Mouse (Mus musculus) heart, embryonic 14.5 days (tissue): ENCODE data around the gene Rtn4rl1. TPM values are rescaled to one million over a fixed set of nuclear protein-coding genes. Genes with fewer than 3 reads are reported as not detected.
"Not testable (repeated sequence)": the region's sequence is repeated elsewhere in the genome, so short reads cannot be mapped to it uniquely, and the experiment has no call there.

Source experiments
- ATAC-seq: fragments of 200-750 bp; cut with Nextera tagmentation; 2 replicates; pipeline ENCODE4 v1.8.0; 2017; ENCODE audit warnings: low read depth, moderate TSS enrichment; ENCODE audit not compliant: insufficient number of reproducible peaks, insufficient read depth, low FRiP score
- H3K27ac ChIP-seq, 2 experiments: fragments of 200-500 bp in 1 of 2; fragments of 300-500 bp in 1 of 2; sonication (generic) in 1 of 2; replicated peaks in 1 of 2; 2 replicates each; pipeline ENCODE4 v1.5.1; 2012 to 2014; ENCODE audit warnings: low read depth in 2 of 2, low read length in 2 of 2, control low read depth in 1 of 2, mild to moderate bottlenecking in 1 of 2, mixed read lengths in 1 of 2; ENCODE audit not compliant: control insufficient read depth in 1 of 2, insufficient read depth in 1 of 2
- H3K27me3 ChIP-seq: fragments of 300-500 bp; sonication (generic); 2 replicates; pipeline ENCODE4 v1.6.1; 2014; ENCODE audit warnings: mild to moderate bottlenecking, low read length, control low read depth; ENCODE audit not compliant: control insufficient read depth, insufficient read depth
- H3K36me3 ChIP-seq: fragments of 300-500 bp; sonication (generic); 2 replicates; pipeline ENCODE4 v1.6.1; 2014; ENCODE audit warnings: mild to moderate bottlenecking, control low read depth, low read length, mixed read lengths; ENCODE audit not compliant: control insufficient read depth, insufficient read depth
- H3K4me1 ChIP-seq, 2 experiments: fragments of 200-500 bp in 1 of 2; fragments of 300-500 bp in 1 of 2; sonication (generic) in 1 of 2; 2 replicates each; pipeline ENCODE4 v1.6.1; 2012 to 2014; ENCODE audit warnings: low read length in 2 of 2, control low read depth in 1 of 2, mixed read lengths in 1 of 2; ENCODE audit not compliant: control insufficient read depth in 2 of 2, insufficient read depth in 2 of 2
- H3K4me2 ChIP-seq: fragments of 300-500 bp; sonication (generic); 2 replicates; pipeline ENCODE4 v1.6.1; 2014; ENCODE audit warnings: mild to moderate bottlenecking, low read length
- H3K4me3 ChIP-seq, 2 experiments: fragments of 200-500 bp in 1 of 2; fragments of 300-500 bp in 1 of 2; sonication (generic) in 1 of 2; 2 replicates each; pipeline ENCODE4 v1.5.1; 2012 to 2014; ENCODE audit warnings: low read length in 2 of 2, mild to moderate bottlenecking in 2 of 2, control low read depth in 1 of 2, low read depth in 1 of 2, moderate library complexity in 1 of 2; ENCODE audit not compliant: control insufficient read depth in 1 of 2, insufficient read depth in 1 of 2
- H3K9ac ChIP-seq: fragments of 300-500 bp; sonication (generic); 2 replicates; pipeline ENCODE4 v1.6.1; 2014; ENCODE audit warnings: mild to moderate bottlenecking, low read length
- H3K9me3 ChIP-seq: fragments of 300-500 bp; sonication (generic); 2 replicates; pipeline ENCODE4 v1.6.1; 2016; ENCODE audit warnings: low read length, control low read depth; ENCODE audit not compliant: control insufficient read depth
- WGBS: fragments of 180-500 bp; shearing (Covaris S2); extraction: QIAGEN DNeasy Blood & Tissue Kit; methylation state at CpG from one replicate; pipeline ENCODE4 v1.1.7; 2014; 5-methylcytosine and 5-hydroxymethylcytosine counted together
- polyA plus RNA-seq: library from polyadenylated mRNA; unstranded; fragments of >200 nt; fragmentation: Nextera tagmentation; extraction: Ambion mirVana; gene quantifications from 2 replicates; pipeline ENCODE4 v1.2.1, GENCODE M21; 2014

Rtn4rl1 gene
- polyA plus RNA-seq, 1 experiment from 2014 or later, result 17.3 TPM

DNA sequence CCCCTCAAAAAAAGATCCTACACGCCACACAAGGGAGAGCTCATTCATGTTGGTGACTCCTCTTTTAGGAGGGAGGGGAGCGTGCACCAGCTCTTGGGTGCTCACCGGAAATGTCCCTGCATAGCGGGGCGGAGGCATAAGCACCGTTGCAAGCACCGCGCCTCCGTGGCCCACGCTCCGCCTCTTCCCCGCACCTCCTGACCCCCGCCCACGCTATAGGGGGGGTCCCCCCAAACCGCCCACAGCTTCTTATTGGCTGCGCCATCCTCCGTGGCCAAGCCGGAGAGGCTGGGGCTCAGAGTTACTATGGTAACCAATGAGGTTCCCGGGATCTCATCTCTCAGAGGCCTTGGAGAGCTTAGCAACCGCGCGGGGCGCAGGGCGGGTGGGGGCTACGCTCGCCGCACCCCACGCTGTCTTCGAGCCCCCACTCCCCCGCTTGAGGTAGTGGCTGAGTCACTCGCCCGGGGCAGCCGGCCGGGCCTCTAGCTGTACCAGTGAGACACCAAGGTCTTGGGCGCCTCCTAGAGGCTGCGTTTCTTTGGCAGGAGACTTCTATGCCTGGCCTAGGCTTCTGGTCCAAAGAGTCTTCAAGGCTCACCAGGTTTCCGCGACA is 23.3 kb upstream of the Rtn4rl1 start:
- Histone ChIP-seq H3K27ac (no peak overlapping the region), H3K4me1 (peaks cover 8 to 66% of the 10 kb centered on the region in 2 experiments; a peak in 3 of 4 replicates)

DNA sequence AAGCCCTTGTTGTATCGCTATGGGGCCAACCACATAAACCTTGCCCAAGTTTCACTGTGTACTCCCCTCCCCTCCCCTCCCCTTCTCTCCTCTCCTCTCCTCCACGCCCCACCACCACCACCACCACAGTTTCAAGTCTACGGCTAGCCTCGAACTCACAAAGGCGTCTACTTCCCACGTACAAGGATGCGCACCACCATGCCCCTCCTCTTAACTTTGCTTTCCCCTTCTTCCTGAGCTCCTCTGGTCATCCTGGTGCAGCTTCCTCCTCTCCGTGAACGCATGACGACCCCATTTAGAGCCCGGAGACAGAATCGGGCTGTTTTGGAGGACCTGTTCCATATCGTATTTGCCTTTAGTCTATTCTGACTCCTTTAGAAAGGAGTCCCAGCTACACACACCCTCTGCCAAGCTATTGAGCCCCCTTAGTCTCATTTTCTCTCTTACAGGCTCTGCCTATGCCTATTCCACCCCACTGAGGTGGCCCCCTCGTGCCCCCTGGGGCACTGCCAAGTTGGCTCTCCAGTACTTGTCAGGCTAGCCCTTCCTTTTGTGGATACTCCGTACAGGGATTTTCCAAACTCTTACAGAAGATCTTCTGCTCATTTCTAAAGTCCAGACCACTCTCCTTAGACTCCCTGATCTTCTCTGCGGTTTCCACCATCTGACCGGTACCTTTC is 22.3 kb upstream of the Rtn4rl1 start:
- 5% methylated on average over 17 of the region's 17 CpGs for WGBS
- Histone ChIP-seq H3K4me3 (peak overlapping the region in 1 of 2 experiments; percentile 66; a peak in 2 of 4 replicates), H3K9me3 (no peaks in the 10 kb centered on the region), H3K36me3 (peaks cover 8% of the 10 kb centered on the region), H3K27ac (no peak overlapping the region), H3K9ac (no peak overlapping the region), H3K4me2 (0 out of 2 replicates have a peak overlapping the region, but pooled peaks have one; percentile 93), H3K27me3 (peaks cover 55% of the 10 kb centered on the region), H3K4me1 (peaks cover 8 to 56% of the 10 kb centered on the region in 2 experiments; a peak in 3 of 4 replicates)
- no peak for ATAC-seq

More for the DNA sequence above, 23.3 kb upstream of the Rtn4rl1 start:
- Histone ChIP-seq H3K9ac (no peak overlapping the region), H3K4me3 (peak overlapping the region; percentile 40 to 65), H3K27me3 (peaks cover 61% of the 10 kb centered on the region), H3K9me3 (no peaks in the 10 kb centered on the region), H3K36me3 (peaks cover 12% of the 10 kb centered on the region; the same call in 1 of the 2 replicates), H3K4me2 (peak overlapping the region; percentile 98)
- ATAC-seq, result peak; percentile 8; the same call in 1 of the 2 replicates
- WGBS, result under 1% methylated on average over 38 of the region's 38 CpGs

DNA sequence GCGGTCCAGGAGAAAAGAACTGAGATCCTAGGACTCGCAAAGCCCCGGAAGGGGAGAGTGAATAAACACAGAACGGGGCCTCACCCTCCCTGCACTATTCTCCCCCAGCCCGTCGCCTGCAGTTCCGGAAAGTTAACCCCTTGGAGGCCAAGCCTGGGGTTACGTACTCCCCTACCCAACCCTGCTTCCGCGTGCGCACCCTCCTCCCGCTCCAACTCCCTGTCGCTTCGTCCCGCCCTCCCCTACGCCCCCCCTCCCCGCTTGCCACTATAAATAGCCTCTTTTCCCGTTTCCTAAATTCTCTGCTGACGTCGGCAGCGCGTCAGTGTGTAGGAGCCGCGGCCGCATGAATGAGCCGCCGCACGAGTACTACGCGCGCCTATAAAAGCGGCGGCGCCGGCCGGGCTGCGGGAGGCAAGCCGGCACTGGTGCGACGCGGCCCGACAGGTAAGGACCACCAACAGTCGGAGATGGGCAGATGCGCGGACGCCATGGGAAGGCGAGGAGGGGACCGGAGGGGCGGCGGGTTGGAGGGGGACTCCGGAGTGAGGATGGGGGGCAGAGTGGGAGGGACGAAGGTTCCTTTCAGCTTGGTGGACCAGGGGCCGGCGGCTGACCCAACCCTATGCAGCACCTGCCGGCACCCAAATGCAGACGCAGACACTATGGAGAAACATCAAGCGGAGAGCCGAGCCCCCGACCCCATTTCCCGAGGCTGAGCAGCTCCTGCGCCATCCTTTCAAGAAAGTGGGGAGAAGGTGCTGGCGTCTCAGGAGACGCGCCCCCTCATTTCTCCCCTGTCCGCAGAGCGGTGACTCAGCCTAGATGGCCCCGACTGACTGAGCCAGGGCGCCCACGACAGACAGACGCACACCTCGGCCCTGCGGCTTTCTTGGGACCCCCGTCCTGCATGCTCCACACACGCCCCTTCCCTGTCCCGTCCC is 21.2 kb upstream of the Rtn4rl1 start:
- Histone ChIP-seq H3K9me3 (no peaks in the 10 kb centered on the region), H3K4me2 (peak overlapping the region; percentile 93), H3K9ac (peak overlapping the region; percentile 27), H3K4me1 (peaks cover 8 to 47% of the 10 kb centered on the region in 2 experiments; a peak in 3 of 4 replicates), H3K36me3 (peaks cover 17% of the 10 kb centered on the region), H3K4me3 (peak overlapping the region; percentile 56 to 66), H3K27ac (no peak overlapping the region), H3K27me3 (peaks cover 48% of the 10 kb centered on the region)
- no peak for ATAC-seq
- under 1% methylated on average over 72 of the region's 75 CpGs for WGBS

DNA sequence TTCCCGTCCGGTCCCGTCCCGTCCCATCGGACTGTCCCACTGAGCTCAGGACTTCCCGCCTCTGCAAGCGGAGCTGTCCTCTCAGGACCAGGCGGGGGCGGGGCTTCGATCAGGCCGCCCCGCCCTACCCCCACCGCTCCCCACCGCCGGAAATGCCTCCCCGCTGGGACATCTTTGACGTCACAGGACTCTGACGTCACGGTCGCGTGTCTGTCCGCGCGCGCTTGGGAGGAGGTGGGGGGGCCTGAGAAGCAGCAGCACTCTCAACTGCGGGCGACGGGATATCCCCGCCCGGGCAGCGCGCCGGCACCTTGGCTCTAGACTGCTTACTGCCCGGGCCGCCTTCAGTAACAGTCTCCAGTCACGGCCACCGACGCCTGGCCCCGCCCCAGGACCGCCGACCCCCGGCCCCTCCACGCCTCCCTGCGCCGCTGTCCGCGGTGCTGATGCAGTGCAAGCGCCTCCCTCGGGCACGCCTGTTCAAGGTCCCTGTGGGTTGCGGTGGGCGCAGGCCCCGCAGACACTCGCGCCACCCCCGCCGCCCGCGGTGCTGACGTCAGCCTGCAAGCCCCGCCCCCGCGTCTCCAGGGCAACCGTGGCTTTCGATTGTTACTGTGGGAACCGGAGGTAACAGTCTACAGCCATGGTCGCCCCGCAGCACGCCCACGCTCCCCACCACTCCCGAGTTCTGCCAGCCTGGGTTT is 20.3 kb upstream of the Rtn4rl1 start:
- Histone ChIP-seq H3K36me3 (peaks cover 20% of the 10 kb centered on the region), H3K4me3 (peak overlapping the region; percentile 56 to 66), H3K4me1 (peaks cover 12 to 47% of the 10 kb centered on the region in 2 experiments; a peak in 3 of 4 replicates), H3K9me3 (no peaks in the 10 kb centered on the region), H3K27me3 (peaks cover 42% of the 10 kb centered on the region), H3K9ac (peak overlapping the region; percentile 38; the same call in 1 of the 2 replicates), H3K27ac (no peak overlapping the region; a peak in 1 of 4 replicates), H3K4me2 (peak overlapping the region; percentile 93)
- under 1% methylated on average over 71 of the region's 71 CpGs for WGBS
- peak; percentile 68 for ATAC-seq

DNA sequence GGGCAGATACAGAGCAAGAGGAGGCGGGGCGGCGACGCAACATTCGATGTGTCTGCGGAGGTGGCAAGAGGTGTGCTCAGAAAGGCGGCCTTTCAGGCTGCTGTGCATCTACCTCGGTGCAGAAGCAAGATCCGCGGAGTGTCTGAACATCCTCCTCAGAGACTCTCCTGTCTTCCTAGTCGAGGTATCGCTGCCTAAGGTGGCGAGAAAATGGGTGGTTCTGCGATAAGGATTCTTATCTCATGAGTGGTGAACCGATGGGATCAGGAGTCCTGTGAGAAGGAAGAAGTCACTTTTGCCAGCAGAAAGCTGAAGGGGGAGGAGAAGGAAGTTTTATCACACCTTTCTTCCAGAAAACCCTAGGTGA is 19.8 kb upstream of the Rtn4rl1 start:
- H3K27ac ChIP-seq, result no peak overlapping the region
- H3K4me3 ChIP-seq, result peak overlapping the region; percentile 56 to 66
- ATAC-seq, result no peak
- peaks cover 20% of the 10 kb centered on the region for H3K36me3 ChIP-seq
- H3K9ac ChIP-seq, result no peak overlapping the region
- H3K9me3 ChIP-seq, result no peaks in the 10 kb centered on the region
- peaks cover 12 to 45% of the 10 kb centered on the region in 2 experiments; a peak in 3 of 4 replicates for H3K4me1 ChIP-seq
- peaks cover 42% of the 10 kb centered on the region for H3K27me3 ChIP-seq
- WGBS, result 2% methylated on average over 15 of the region's 15 CpGs
- H3K4me2 ChIP-seq, result peak overlapping the region; percentile 93

DNA sequence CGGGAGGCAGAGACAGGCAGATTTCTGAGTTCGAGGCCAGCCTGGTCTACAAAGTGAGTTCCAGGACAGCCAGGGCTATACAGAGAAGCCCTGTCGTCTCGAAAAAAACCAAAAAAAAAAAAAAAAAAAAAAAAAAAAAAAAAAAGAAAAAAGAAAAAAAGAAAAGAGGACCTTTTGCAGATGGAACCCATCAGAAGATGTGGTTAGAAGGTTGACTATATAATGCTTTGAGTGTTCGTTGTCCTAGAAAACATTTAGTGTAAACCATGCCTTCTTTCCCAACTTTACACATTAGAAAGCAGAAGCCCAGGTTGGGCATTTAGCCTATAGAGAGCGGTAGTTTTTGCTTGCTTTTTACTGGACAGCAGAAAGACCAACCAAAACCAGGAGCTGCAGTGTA is 19.0 kb upstream of the Rtn4rl1 start:
- not testable (repeated sequence) for ATAC-seq

More for the DNA sequence above, 19.0 kb upstream of the Rtn4rl1 start:
- not testable (repeated sequence) for H3K27ac ChIP-seq, H3K9me3 ChIP-seq, H3K4me3 ChIP-seq, H3K9ac ChIP-seq, H3K4me2 ChIP-seq
- Histone ChIP-seq H3K36me3 (peaks cover 20% of the 10 kb centered on the region), H3K4me1 (peaks cover 16 to 47% of the 10 kb centered on the region in 2 experiments), H3K27me3 (peaks cover 38% of the 10 kb centered on the region)
- 69% methylated on average over 6 of the region's 6 CpGs for WGBS
